Mouse (Mus musculus): Measurements from ENCODE around the gene Cmtm4.

Gene Cmtm4

DNA sequence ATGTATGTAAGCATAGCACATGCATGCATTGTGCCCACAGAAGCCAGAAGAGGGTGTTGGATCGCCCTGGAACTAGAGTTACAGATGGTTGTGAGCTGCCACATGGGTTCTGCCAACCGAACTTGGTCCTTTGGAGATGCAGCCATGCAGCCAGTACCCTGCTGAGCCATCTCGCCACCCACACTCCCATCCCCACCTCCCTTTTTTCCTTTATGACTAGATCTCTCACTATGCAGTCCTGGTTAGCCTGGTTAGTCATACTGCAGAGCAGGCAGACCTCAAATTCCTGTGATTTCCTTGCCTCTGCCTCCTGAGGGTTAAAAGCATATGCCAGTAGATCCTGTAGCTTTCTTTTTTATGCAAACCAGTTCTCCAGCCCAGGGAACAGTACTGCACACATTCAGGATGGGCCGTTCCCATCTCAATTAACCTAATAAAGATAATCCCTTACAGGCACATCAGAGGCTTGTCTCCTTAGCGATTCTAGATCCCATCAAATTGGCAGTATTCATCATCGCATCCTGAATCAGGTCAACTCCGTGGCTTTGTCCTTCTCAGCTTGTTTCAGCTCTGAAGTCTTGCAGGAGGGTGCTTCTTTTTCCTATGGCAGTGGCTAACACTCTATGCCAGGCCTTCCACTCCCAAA is 15.1 kb upstream of the Cmtm4 start:
- DNase-seq = no peak

DNA sequence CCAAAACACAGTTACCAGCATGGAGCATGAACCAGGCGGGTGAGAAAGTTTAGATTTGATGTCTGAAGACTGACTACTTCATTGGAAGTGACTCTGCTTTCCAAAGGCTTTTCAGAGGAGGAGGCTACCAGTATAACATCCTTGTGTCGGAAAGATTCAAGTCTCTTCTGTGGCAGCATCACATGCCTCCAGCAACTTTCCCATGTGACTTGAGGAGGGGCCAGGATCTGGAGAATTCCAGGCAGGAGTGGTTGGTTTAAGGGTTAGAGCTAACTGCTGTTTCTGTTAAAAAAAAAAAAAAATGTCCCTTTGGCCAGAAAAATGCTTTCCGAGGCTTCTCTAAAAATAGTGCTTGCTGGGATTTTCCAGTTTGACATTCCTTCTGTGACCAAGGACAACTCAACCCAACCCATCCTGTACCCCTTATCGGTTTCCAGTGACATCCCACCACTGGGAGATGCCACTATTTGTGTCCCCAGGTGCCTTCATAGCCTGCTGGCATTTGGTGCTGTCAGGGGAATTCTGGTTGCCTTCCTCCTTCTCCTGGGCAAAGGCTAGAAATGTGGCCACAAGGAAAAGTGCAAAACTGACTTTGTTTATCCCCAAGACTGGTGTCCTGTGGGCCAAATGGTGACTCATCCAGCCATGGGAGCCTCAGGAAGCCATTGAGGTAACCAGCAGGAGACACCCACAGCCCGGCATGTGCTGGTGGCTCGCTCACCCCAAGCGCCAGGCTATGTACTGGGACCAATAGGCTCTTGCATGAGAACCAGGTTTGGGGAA is 12.9 kb upstream of the Cmtm4 start:
- no peak for DNase-seq

DNA sequence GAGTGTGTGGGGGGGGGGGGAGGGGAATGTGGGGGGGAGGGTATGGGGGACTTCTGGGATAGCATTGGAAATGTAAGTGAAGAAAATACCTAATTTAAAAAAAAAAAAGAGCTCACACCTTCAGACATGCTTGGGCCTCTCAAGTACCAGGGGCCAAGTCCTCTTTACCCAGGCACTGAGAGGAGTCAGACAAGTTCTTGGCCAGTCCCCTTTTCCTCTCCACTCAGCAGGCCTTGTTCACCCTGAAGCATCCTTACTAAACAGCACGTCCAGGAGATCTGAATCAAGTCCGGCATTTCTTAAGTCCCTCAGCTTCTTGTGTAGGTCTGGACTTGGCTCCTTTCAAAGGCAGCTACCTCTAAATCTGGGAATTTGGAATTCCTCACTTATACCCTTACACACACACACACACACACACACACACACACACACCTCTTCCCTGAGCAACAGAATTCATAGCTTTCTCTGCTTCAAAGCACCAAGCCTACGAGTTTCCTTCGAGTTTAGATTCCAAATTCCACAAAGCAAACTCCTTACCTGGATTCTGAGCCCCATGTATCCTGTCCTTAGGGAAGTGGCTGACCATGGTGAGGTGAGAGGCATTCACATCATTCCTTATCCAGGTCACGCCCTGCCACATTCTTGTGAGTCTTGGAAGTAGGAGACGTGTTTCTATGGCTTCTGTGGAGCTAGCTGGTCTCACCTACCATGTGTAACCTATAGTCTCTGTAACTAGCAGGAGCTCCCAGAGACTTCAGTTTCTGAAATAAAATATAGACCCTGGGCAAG is 10.9 kb upstream of the Cmtm4 start:
- DNase-seq = no peak

DNA sequence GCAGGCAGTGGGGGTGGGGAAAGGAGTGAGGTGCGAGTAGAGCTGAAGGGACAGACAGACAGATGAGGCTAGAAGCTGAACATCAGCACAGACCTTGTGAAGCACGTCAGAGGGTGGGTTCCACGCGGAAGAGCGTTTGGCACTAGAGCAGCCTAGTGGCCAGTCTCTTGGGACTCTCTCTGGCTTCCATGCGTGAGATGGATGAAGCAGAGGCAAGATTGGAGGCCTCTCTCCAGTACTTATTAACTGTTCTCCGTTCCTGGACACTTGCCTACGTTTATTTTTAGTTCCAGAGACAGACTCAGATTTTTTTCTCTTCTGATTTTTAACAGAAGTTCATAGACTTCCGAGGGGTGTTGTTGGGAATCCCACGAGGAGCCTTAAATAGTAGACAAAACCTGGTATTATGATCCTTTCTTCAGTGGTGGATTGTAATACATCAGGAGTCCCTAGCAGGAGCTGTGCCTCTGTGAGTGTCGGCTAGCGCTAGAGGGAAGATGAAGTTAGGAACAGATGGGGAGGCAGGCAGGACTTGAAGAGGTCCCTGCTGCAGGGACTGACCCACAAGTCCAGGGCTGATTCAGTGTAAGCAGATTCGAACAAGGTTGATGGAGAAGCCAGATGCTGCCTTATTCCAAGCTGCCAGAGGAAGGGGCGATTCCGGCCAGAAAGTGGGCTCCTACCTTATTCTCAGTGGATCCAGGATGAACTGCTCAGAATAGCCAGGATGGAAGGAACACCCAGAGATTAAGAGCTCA is 10.0 kb upstream of the Cmtm4 start:
- no peak for DNase-seq

DNA sequence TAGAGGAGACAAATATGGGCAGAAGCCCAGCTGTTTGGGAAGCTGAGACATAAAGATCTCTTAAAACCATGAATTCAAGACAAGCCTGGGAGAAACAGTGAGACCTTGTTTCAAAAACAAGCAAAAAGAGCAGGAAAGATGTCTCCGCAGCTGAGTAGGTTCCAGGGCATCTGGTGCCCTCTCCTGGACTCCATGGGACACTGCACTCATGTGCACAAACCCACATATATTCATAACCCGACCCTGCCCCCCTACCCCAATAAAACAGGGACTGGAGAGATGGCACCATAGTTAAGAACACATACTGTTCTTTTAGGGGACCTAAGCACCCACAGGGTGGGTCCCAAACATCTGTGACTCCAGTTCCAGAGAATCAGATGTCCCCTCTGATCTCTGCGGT is 8.0 kb upstream of the Cmtm4 start:
- no peak for DNase-seq

DNA sequence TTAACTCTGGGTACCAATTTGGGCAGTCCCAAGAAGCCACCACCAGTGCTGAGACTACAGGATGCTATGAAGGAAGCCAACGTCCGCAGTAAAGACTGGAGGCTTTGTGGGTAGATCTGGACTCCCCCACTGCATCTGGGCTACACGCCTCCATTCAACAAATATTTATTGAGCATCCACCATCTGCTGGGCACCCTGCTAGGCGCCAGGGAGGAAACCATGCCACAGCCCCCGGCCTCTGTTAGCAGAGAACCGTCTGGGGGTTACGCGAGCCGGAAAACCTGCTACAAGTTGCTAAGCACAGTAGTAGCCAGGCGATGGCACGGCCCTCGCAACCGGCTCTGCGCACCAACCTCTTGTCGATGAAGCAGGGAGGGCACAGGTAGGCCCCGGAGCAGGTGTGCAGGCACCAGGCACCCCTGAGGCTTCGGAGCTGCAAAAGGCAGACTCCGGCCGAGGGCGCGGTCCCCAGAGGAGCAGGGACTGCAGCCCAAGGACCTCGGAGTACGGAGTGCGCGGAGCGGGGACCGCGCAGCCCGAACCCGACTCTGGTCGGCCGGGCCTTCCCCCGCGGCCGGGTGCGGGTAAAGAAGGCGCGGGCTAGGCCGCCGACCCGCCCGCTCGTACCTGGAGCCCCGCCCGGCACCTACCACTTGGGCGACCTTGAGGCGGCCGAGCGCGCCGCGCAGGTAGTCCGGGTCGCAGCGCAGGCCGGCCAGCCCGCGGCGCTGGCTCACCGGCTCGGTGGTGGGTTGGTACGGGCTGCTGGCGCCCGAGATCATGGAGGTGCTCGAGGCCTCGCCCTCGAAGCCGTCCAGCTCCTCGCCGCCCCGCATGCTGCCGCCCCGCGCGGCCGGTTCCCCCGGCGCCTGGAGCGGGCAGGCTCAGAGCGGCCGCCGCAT is 555 bp downstream of the Cmtm4 start:
- DNase-seq = peak; percentile 48

DNA sequence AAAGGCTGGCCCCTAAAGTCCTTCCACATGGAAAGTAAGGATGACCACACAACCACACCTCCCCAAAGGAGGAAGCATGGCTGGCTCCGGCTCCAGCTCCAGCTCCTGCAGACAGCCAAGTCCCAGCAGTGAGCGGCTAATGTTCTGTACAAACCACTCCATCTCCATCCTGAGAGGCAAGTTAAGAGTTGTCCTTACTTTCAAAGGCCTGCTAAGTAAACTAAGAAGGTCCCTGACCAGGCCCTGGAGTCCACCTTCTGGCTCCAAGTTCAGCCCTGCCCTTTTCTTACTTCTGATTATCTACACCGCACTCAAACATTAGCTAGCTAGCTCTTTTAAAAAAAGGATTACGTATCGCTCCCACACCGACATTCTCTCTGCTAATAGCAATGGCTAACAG is 1.8 kb downstream of the Cmtm4 start:
- no peak for DNase-seq

DNA sequence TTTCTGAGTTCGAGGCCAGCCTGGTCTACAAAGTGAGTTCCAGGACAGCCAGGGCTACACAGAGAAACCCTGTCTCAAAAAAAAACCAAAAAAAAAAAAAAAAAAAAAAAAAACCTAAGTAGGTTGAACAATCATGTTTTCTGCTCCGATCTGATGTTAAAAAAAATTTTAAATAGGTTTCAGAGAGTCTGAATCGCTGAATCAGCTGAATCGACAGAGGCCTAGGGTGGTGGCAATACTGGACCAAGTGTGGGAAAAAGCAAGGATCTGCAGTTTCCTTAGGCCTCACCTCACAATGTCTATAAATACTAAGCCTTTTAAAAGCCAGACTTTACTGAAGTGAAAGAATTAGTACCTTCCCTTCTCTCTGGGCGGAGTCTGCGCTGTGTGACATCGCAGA is 2.5 kb downstream of the Cmtm4 start:
- no peak for DNase-seq

DNA sequence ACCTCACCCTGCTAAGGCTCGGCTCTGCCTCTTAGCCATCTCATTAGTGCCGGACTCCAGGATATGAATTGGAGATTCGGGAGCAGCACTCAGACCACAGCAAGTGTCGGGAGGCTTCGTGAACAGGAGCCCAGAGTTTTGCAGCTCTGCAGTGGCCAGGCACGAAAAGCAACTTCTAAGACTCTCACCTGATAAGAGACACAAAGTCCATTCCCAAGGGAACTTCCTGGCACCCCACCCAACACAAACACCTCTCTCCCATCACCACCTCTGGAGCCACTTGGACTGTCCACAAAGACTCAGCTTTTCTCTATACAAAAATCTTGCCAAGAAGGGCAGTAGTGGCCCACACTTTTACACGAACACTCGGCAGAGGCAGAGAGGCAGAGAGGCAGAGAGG is 5.4 kb downstream of the Cmtm4 start:
- no peak for DNase-seq

DNA sequence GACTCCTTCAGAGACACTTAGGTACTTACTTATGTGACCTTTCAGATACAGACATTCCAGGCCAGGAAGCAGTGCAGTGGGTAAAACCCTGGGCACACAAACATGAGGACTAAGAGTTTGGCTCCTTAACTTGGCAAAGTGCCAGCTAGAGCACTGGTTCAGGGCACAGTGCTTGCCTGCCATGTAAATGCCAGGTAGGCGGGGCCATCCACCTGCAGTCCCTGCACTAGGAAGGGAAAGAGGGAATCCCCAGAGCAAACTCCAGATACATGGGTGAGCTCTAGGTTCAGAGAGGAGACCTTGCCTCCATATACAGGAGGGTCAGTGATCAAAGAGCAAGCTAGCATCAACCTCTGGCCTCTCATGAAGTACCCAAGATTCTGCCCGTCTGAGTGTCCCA is 7.6 kb downstream of the Cmtm4 start:
- DNase-seq = no peak

DNA sequence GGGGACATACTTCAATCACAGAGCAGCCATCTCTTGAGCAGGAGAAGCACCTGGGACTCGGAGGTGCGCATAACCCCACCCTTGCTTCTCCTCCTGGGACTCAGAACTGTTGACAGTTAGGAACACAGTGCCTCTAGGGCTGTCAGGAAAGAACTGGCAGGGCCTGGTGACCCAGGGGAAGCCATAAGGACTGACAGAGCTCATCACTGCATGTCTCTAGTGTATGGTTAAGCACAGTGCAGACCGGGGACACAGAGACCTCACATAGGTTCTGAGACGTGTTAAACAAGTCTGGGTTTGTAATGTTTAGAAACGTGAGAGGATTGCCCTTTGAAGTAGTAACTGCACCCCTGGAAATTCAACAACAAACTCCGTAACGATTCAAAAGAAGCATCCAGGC is 8.1 kb downstream of the Cmtm4 start:
- no peak for DNase-seq

DNA sequence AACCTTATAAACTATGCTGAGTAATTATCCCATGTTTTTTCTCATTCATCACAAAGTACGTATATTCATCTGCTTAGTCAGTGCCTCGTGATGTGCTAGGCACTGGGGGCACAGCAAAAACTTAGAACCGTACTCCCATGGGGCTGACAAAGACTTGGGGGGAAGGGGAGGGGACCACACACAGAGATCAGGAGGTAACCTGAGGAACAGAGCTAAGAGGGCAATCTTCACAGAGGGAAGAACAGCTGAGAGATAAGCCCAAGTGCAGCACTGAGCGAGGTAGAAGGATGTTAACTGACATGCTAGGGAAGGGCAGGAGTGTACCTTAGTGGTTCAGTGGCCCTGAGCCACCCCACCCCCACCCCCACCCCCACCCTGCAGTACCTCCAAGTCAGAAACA is 8.9 kb downstream of the Cmtm4 start:
- no peak for DNase-seq

DNA sequence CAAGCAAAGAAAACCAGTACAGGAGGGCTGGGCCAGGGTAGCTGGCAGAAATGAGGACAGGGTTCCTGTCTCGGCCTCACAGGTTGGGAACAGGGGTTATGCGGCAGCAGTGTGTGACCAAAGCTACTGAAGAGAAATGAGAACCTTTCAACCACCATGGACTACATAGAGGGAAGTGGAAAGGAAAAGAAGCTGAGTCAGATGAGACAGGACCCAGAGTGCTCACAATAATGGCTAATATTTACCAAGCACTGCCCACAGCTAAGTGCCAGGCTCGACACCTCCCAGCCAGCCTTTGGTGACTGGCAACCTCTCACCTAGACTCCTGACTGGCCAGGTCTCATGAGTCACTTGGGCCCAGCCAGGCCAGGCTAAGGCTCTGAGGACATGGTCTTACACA is 11.6 kb downstream of the Cmtm4 start:
- no peak for DNase-seq

DNA sequence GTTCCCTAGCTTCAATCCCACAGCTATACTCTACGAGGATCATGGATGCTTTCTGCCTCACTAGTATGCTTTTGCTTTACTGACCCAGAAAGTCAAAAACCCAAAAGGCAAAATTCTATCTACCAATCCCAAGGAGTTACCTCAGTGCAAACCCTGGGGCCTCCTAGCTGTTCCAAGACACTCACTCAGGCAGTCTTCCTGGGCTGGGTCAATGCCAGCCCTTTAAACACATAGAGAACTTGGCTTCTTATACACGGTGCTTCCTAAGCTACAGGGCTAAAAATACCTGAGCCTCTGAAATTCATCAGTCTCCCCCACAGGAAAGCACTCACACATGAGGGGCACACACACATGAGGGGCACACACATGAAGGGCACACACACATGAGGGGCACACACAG is 12.3 kb downstream of the Cmtm4 start:
- DNase-seq = no peak

DNA sequence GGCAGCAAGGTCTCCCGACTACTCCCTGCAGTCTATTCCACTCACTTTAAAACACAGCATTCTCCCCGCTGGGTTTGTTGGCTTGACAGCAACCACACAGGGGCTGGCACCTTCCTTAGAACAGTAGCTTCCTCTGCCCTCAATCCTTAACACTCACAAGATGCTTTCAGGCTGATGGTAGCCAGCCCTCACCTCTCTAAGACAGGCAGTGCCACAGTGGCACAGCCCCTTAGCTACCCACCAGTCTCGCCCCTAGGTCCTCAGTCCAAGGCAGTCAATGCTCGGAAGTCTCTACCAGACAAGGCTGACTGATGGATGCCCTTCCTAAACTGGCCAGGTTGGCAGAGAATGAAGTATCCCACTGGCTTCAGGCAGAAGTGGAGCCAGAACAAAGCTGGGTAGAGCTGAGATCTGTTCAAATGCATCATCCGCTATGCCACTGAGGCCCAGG is 14.6 kb downstream of the Cmtm4 start:
- DNase-seq = peak; percentile 43

DNA sequence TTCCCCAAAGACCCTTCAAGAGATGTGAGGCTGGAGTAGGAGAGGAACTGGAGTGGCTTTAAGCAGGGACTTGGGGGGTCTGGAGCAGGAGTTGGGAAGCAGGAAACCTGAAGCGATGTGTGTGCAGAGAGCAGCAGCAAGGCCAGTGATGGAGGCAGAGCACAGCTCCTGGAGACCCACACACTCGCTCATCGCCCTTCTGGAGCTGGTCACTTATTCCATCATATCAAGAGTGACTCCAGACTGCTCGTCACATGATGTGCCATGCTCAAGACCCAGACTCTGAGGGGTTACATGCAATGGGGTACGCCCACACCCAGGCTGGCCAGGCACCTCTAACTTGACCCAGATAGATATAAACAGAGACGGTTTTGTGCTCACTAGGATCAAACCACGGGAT is 15.3 kb downstream of the Cmtm4 start:
- no peak for DNase-seq

DNA sequence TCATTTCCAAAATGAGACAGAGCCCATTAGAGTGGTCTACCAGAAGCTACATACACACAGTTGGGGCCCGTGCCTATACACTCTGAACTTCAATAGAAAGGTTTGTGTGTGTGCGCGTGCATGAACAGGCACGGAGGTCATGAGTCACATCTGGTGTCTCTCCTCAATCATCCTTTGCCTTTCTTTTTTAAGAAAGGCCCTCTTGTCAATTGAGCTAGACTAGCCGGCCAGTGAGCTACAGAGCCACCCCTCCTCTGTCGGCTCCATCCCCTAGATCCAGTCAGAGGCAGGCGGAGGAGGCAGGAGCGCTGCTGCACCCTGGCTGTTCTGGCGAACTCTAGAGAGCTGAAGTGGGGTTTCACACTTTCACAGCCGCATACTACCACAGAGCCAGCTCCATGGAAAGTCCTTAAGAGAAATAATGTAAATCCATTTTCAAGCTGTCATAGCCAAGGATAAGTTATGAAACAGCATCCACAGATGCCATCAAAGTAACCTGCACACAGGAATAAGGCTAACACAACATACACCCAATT is 16.2 kb downstream of the Cmtm4 start:
- DNase-seq = no peak

DNA sequence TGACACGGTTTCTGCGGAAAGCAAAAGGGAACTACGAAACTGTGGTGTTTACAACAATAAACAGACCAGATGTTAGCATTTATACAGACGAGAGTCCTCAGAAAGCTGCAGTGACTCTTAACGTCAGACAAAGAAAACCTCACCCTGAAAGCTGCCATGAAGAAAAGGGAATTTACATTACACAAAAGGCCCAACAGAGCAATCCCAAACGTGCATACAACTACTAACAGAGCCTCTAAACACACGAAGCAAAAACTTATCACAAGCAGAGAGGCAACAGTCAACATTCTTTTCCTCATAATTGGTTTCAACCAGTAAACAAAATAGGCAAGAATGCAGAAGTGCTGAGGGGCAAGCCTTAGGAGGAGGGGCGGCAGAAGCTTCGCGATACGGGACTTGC is 18.9 kb downstream of the Cmtm4 start:
- no peak for DNase-seq

DNA sequence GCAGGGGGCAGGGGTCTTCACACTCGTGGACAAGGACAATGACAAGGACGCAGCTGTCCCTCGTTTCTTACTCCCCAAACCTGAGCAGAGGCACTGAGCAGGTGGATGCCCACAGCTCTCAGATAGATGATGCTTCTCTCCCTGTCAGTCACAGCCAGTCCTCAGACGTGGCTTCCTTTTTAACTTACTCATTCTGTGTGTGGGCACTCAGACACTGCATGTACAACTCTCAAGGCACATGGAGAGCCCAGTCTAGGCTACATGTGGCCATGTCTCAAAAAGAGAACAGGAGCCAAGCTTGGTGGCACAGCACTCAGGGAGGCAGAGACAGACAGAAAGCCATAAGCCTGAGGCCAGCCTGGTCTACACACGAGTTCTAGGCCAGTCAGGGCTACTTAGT is 19.6 kb downstream of the Cmtm4 start:
- DNase-seq = no peak

DNA sequence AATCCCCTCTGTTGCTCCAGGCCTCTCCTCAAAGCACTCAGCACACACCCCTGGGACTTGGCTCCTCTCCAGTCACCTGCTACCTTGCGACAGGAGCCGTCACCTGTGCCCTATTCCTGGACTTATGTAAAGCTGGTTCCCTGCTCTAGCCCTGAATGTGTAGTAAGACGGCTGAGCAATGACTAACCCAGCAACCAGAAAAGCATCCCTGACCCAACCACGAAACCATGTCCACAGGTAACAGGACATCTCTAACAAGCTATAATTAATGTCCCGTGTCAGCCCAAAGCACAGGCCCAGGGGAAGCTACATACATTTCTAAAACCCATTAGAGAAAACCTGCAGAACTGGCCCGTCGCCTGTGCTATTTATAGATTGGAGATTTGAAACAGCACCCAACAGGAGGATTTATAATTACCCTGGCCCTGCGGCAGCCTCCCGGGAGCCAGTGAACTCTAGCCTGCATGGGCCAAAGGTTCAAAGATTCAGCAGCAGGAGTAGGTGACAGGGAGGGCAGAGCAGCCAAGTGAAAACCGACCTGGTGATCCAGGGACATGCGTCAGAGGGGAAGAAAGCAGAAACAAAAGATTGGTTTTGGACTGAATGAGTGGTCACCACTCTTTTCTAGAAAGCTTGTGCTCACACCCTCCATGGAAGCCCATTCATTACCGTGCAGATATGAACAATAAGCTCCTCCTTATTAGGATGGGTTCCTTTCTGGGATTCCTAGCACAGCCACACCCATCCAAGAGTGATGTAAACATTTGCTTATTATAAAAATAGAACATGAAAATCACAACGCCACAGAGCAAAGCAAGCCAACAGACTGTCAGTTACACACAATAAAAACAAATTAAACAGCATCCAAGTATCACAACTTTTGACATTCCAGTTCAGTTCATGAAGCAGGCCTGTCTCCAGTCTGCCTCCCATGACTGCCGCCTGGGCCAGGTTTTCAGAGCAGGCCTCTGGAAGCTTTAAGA is 20.5 kb downstream of the Cmtm4 start:
- peak; percentile 52 for DNase-seq

DNA sequence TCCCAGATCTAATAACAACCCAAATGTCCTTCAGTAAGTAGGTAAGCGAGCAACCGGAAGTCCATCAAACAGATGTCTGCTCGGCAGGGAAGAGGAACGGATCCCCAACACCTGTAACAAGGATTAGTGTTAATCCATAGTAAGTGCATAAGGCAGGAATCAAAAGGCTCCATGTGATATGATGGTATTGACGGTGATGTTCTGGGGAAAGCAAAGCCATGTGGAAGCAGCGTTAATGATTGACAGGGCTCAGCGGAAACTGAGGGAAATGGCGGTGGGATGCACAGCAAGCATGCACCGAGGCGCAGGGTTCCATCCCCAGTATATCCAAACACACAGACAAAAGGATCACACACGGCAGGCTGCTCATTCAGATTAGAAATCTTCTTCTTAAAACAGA is 21.3 kb downstream of the Cmtm4 start:
- no peak for DNase-seq
